Mouse (Mus musculus) layer of hippocampus, postnatal 36 days (tissue): Measurements from ENCODE around the gene Gm14781. TPM values are rescaled to one million over a fixed set of nuclear protein-coding genes. Genes with fewer than 3 reads are reported as not detected.
"Not testable (repeated sequence)": the region's sequence is repeated elsewhere in the genome, so short reads cannot be mapped to it uniquely, and the experiment has no call there.

Experiments
- DNase-seq, 2 experiments: peaks; one replicate each; pipeline ENCODE4 v3.0.0; 2022
- total RNA-seq, 2 experiments: library from RNA; stranded (reverse); gene quantifications; 2 replicates each; pipeline ENCODE4 v1.2.3; 2021

The Gm14781 gene
- total RNA-seq = not detected

DNA sequence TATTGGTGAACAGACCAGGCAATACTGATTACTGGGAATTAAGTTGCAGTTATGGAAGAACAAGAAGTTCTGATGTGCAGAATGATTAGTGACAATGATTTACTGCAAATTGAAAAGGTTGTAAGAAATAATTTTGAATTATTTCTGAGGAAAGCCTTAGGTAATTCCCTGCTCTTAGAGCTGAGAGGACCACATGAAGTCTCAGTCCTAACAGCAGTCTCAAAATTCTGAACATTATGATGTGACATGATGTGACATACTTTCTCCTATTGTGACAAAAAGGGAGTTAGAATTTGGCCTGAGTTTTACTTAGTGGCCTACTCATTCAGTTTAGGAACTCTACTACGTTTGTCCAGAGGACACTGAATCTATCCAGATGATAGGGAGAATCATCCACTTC is at the start of gene Gm14781:
TSS of gene Gm14781 (plus strand) at position 301 of the 400 bp plus-strand sequence.
- not testable (repeated sequence) for DNase-seq

DNA sequence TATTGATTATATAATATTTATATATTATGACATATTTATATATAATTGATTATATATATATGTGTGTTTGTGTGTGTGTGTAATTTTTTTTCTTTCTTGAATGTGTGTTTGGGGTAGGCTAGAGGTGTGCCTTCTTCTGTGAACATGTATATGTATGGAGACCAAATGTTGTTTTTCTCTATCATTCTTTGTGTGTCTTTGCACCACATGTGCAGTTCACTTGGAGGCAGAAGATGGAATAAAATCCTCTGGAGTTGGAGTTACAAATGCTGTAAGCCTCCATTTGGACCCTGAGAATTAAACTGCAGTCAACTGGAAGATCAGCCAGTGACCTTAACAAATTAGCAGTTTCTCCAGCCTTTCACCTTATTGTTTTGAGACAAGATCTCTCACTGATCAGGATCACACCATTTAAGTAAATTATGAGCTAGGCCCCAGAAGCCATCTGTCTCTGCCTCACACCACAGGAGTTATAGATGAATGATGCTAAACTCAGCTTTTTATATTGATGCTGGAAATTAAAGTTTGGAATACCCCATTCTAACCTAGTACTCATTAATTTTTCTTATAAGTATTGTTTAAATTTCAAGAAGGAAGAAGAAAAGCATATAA is 23.1 kb downstream of the Gm14781 start:
- DNase-seq = not testable (repeated sequence)

Other genes starting within 250 kb of the Gm14781 start
- not detected for gene Gm5072, start 239.7 kb upstream of the Gm14781 start, total RNA-seq
- gene Gm8914, start 152.1 kb upstream of the Gm14781 start, total RNA-seq = not detected
- not detected for gene 1700084M14Rik, start 56.3 kb upstream of the Gm14781 start, total RNA-seq
- not detected for gene Mageb5, start 150.8 kb downstream of the Gm14781 start, total RNA-seq